Mouse (Mus musculus): ENCODE measurements at regions not wholly inside any gene's neighbourhood (a gene's known extent, or its start where the extent isn't known, plus 50 kb on each side); places are given as distances from the start of the nearest gene placed in this dataset.
A peak's percentile ranks its signal among the peaks of the same experiment; 100 is the strongest.

GRCm38 (mm10) chr8:10931266-10931665 lies 77.0 kb downstream of the Irs2 start:
- DNase-seq (ENCODE audit: low read depth in 2 of 2, low spot score in 2 of 2), result no peak

GRCm38 (mm10) chr8:10928836-10929235 lies 79.4 kb downstream of the Irs2 start:
- no peak for DNase-seq (ENCODE audit: low read depth in 2 of 2, low spot score in 2 of 2)

GRCm38 (mm10) chr8:10928342-10928794 lies 79.9 kb downstream of the Irs2 start:
- DNase-seq (ENCODE audit: low read depth in 2 of 2, low spot score in 2 of 2), result no peak

- no peak for DNase-seq (ENCODE audit: low read depth in 2 of 2, low spot score in 2 of 2)
These were observed 81.1 kb downstream of the Irs2 start for GRCm38 (mm10) chr8:10927187-10927586.

GRCm38 (mm10) chr8:10926518-10926915 lies 81.7 kb downstream of the Irs2 start:
- DNase-seq (ENCODE audit: low read depth in 2 of 2, low spot score in 2 of 2), result no peak

GRCm38 (mm10) chr8:10925582-10926517 lies 82.4 kb downstream of the Irs2 start:
- DNase-seq (ENCODE audit: low read depth in 2 of 2, low spot score in 2 of 2), result peak in 1 of 2 experiments; percentile 11

- DNase-seq (ENCODE audit: low read depth in 2 of 2, low spot score in 2 of 2), result peak; percentile 29 to 54
These were observed 83.6 kb downstream of the Irs2 start for GRCm38 (mm10) chr8:10924526-10925199.

GRCm38 (mm10) chr8:10924001-10924490 lies 84.2 kb downstream of the Irs2 start:
- DNase-seq (ENCODE audit: low read depth in 2 of 2, low spot score in 2 of 2), result peak in 1 of 2 experiments; percentile 8

GRCm38 (mm10) chr8:10923071-10924000 lies 84.9 kb downstream of the Irs2 start:
- DNase-seq (ENCODE audit: low read depth in 2 of 2, low spot score in 2 of 2), result no peak

GRCm38 (mm10) chr8:10922209-10923030 lies 85.8 kb downstream of the Irs2 start:
- no peak for DNase-seq (ENCODE audit: low read depth in 2 of 2, low spot score in 2 of 2)

GRCm38 (mm10) chr8:10921439-10922191 lies 86.6 kb downstream of the Irs2 start:
- no peak for DNase-seq (ENCODE audit: low read depth in 2 of 2, low spot score in 2 of 2)

- DNase-seq (ENCODE audit: low read depth in 2 of 2, low spot score in 2 of 2), result no peak
These were observed 88.6 kb downstream of the Irs2 start for GRCm38 (mm10) chr8:10919620-10920019.

GRCm38 (mm10) chr8:10918403-10919035 lies 89.7 kb downstream of the Irs2 start:
- DNase-seq (ENCODE audit: low read depth in 2 of 2, low spot score in 2 of 2), result no peak

- no peak for DNase-seq (ENCODE audit: low read depth in 2 of 2, low spot score in 2 of 2)
These were observed 93.6 kb downstream of the Irs2 start for GRCm38 (mm10) chr8:10914616-10915015.

GRCm38 (mm10) chr8:10912436-10912835 lies 95.8 kb downstream of the Irs2 start:
- no peak for DNase-seq (ENCODE audit: low read depth in 2 of 2, low spot score in 2 of 2)

- DNase-seq (ENCODE audit: low read depth in 2 of 2, low spot score in 2 of 2), result no peak
These were observed 96.9 kb downstream of the Irs2 start for GRCm38 (mm10) chr8:10911371-10911770.

- no peak for DNase-seq (ENCODE audit: low read depth in 2 of 2, low spot score in 2 of 2)
These were observed 97.3 kb downstream of the Irs2 start for GRCm38 (mm10) chr8:10910954-10911353.

GRCm38 (mm10) chr8:10910244-10910872 lies 97.9 kb downstream of the Irs2 start:
- no peak for DNase-seq (ENCODE audit: low read depth in 2 of 2, low spot score in 2 of 2)

Measured in CD8-positive naive resting alpha-beta T cell, adult 2 months (primary cell).